ENCODE assay signal across 8 mouse cellular contexts in the genomic region with DNA sequence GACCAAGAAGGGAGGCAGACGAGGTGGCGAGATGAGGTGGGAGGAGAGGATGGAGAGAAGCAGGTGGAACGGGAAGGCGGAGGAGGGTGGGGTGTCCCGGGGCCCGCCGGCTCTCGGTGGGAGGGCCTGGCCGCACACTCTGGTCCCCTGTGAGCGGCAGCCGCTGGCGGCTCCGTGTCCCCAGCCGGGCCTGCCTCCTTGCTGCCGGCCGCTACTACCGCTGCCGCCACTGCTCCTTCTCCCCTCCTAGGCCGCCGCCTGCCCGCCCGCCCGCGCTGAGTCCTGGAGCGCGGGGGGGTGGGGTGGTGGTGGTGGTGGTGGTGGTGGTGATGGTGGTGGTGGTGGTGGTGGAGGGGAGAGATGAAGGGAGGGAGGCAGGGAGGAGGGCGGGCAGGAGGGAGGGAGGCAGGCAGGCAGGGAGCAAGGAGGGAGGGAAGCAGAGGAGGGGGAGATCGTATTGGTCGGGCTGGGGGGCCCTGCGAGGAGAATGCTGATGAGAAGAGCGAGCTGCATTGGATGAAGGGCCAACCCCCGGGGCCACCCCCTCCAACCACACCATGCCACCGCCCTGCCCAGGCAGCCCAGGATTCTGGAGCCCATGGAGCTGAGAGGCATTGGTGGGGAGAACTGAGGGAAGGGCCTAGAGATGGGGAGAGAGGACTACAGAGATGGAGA. TPM values are rescaled to one million over a fixed set of nuclear protein-coding genes. Genes with fewer than 3 reads are reported as not detected.
A peak's percentile ranks its signal among the peaks of the same experiment; 100 is the strongest.
DNase-seq lines count a peak whose midpoint lies in the region; ATAC-seq and TF ChIP-seq lines count a peak whose summit lies in the region.

No protein-coding gene starts in this region.

- ATAC-seq in heart, embryonic 12.5 days (ENCODE audit: insufficient number of reproducible peaks, low FRiP score): peak; percentile 3; the same call in 1 of the 2 replicates
- no peak for ATAC-seq in liver, embryonic 14.5 days (ENCODE audit: insufficient read depth)
- ATAC-seq in monocyte, adult 5-6 weeks (replicated peaks; ENCODE audit: insufficient number of reproducible peaks, low FRiP score, low TSS enrichment, poor library complexity, severe bottlenecking): no peak

- TF ChIP-seq POLR2A in olfactory bulb, adult 2 months (IDR thresholded peaks at IDR 0.05; ENCODE audit: insufficient read depth, low read depth, low read length): no peak

- H3K4me2 ChIP-seq in heart, embryonic 12.5 days: peak overlapping the region; percentile 97
- peak overlapping the region; percentile 75 for H3K4me2 ChIP-seq in liver, embryonic 14.5 days (ENCODE audit: low read depth)

- H3K9ac ChIP-seq in heart, embryonic 12.5 days: peak overlapping the region; percentile 90
- peak overlapping the region; percentile 54 for H3K9ac ChIP-seq in liver, embryonic 14.5 days (replicated peaks)

- H3K9me3 ChIP-seq in heart, embryonic 12.5 days (replicated peaks): no peaks in the 10 kb centered on the region
- H3K9me3 ChIP-seq in liver, embryonic 14.5 days (ENCODE audit: control insufficient read depth, low read length): no peaks in the 10 kb centered on the region

- peak overlapping the region; percentile 75 for H3K4me3 ChIP-seq in heart, embryonic 12.5 days
- H3K4me3 ChIP-seq in liver, embryonic 14.5 days (ENCODE audit: insufficient read depth in 1 of 2, low read depth in 2 of 2, low read length in 2 of 2): peak overlapping the region; percentile 53 to 70
- peak overlapping the region; percentile 91 for H3K4me3 ChIP-seq in olfactory bulb, adult 2 months (ENCODE audit: insufficient read depth, low read depth, low read length)

- TF ChIP-seq EP300 in liver, embryonic 14.5 days (IDR thresholded peaks at IDR 0.05; ENCODE audit: low read depth): no peak

- DNase-seq in layer of hippocampus, adult 11-12 months (ENCODE audit: low spot score): peak; percentile 70
- DNase-seq in layer of hippocampus, adult 9-10 months (ENCODE audit: low spot score): no peak
- DNase-seq in cerebellum, adult 9-11 months: peak; percentile 79
- DNase-seq in kidney, postnatal 4 days: peak; percentile 66 to 76
- DNase-seq in liver, embryonic 14.5 days (ENCODE audit: low read depth in 3 of 3, low spot score in 3 of 3): no peak

- H3K27me3 ChIP-seq in heart, embryonic 12.5 days (replicated peaks): no peaks in the 10 kb centered on the region
- no peaks in the 10 kb centered on the region for H3K27me3 ChIP-seq in liver, embryonic 14.5 days (ENCODE audit: control insufficient read depth, insufficient read depth, low read length)

- WGBS in heart, embryonic 12.5 days: under 1% methylated on average over 20 of the region's 33 CpGs
- 2% methylated on average over 14 of the region's 33 CpGs for WGBS in liver, embryonic 14.5 days (ENCODE audit: insufficient replicate concordance)
- under 1% methylated on average over 24 of the region's 33 CpGs for WGBS in olfactory bulb, adult 2 months

- peaks cover 42% of the 10 kb centered on the region for H3K4me1 ChIP-seq in heart, embryonic 12.5 days (replicated peaks)
- peaks cover 7 to 15% of the 10 kb centered on the region in 2 experiments for H3K4me1 ChIP-seq in liver, embryonic 14.5 days (replicated peaks; ENCODE audit: control insufficient read depth in 2 of 2, insufficient read depth in 2 of 2, low read length in 1 of 2)
- peaks cover 43% of the 10 kb centered on the region for H3K4me1 ChIP-seq in olfactory bulb, adult 2 months (ENCODE audit: control insufficient read depth, insufficient read depth, low read length)

- H3K36me3 ChIP-seq in heart, embryonic 12.5 days: peaks cover 13% of the 10 kb centered on the region
- H3K36me3 ChIP-seq in liver, embryonic 14.5 days (replicated peaks; ENCODE audit: control insufficient read depth, insufficient read depth, low read depth): no peaks in the 10 kb centered on the region

- peak overlapping the region; percentile 79 for H3K27ac ChIP-seq in heart, embryonic 12.5 days (ENCODE audit: poor library complexity, severe bottlenecking)
- H3K27ac ChIP-seq in liver, embryonic 14.5 days: no peak overlapping the region
- peak overlapping the region; percentile 95 for H3K27ac ChIP-seq in olfactory bulb, adult 2 months (ENCODE audit: insufficient read depth, low read depth, low read length)

- no peak for TF ChIP-seq CTCF in liver, embryonic 14.5 days (IDR thresholded peaks at IDR 0.05; ENCODE audit: low read depth)
- no peak for TF ChIP-seq CTCF in olfactory bulb, adult 2 months (IDR thresholded peaks at IDR 0.05; ENCODE audit: insufficient read depth, low read depth, low read length)

RNA-seq across cellular contexts. Expression of a gene that starts 0.5 kb away (rescaled TPM):
- polyA plus RNA-seq in heart, embryonic 12.5 days (2016; fragmentation: Nextera tagmentation; extraction: Ambion mirVana): 24.4 and 24.5 TPM in 2 replicates
- 6.3 and 6.9 TPM in 2 replicates for polyA plus RNA-seq in liver, embryonic 14.5 days (2012; rRNA removed)
- polyA plus RNA-seq in liver, embryonic 14.5 days (2014; fragmentation: Nextera tagmentation; extraction: Ambion mirVana): 6.6 and 7.3 TPM in 2 replicates
- polyA plus RNA-seq in olfactory bulb, adult 2 months (2012; ENCODE audit: insufficient read depth, insufficient read length, low replicate concordance, missing spikeins): not detected in 2 replicates
- total RNA-seq in monocyte, adult 5-6 weeks (2017): 1.5 to 4.7 TPM (median 3.4 TPM) in 3 replicates

RNA-seq across cellular contexts. Expression of a gene that starts 0.7 kb away (rescaled TPM):
- polyA plus RNA-seq in heart, embryonic 12.5 days (2016; fragmentation: Nextera tagmentation; extraction: Ambion mirVana): 7.7 and 7.9 TPM in 2 replicates
- polyA plus RNA-seq in liver, embryonic 14.5 days (2012; rRNA removed): 4.9 and 6.1 TPM in 2 replicates
- polyA plus RNA-seq in liver, embryonic 14.5 days (2014; fragmentation: Nextera tagmentation; extraction: Ambion mirVana): 0.37 and 0.54 TPM in 2 replicates
- polyA plus RNA-seq in olfactory bulb, adult 2 months (2012; ENCODE audit: insufficient read depth, insufficient read length, low replicate concordance, missing spikeins): not detected in 2 replicates
- total RNA-seq in monocyte, adult 5-6 weeks (2017): 0.48 to 2.9 TPM in 2 of 3 replicates, not detected in the other

Comparison
In these comparisons a context has a peak if more than half of its experiments do, and no peak if none do; other contexts are left out.
1. DNase-seq: peak in layer of hippocampus, adult 11-12 months (single experiment), cerebellum, adult 9-11 months (single experiment) and kidney, postnatal 4 days (2 of 2); none in layer of hippocampus, adult 9-10 months (single experiment) and liver, embryonic 14.5 days (0 of 3).
2. Peak in every context shown above with its lines, with median percentiles within 50 percentile points of each other: H3K4me3 ChIP-seq.